Mouse (Mus musculus): ENCODE measurements at regions not wholly inside any gene's neighbourhood (a gene's known extent, or its start where the extent isn't known, plus 50 kb on each side); places are given as distances from the start of the nearest gene placed in this dataset. TPM values are rescaled to one million over a fixed set of nuclear protein-coding genes. Genes with fewer than 3 reads are reported as not detected.

GRCm38 (mm10) chr13:119367544-119367943, 60.9 kb upstream of the Paip1 start:
- WGBS (ENCODE audit: insufficient replicate concordance), result 52% methylated on average over 5 of the region's 5 CpGs
- no peaks in the 10 kb centered on the region for H3K4me1 ChIP-seq (replicated peaks; ENCODE audit: control insufficient read depth in 2 of 2, insufficient read depth in 2 of 2, low read length in 1 of 2)
- ATAC-seq (ENCODE audit: insufficient read depth), result no peak
- H3K4me3 ChIP-seq (ENCODE audit: insufficient read depth in 1 of 2, low read depth in 2 of 2, low read length in 2 of 2), result no peak overlapping the region
- H3K27ac ChIP-seq, result no peak overlapping the region
- H3K9ac ChIP-seq (replicated peaks), result no peak overlapping the region
- H3K9me3 ChIP-seq (ENCODE audit: control insufficient read depth, low read length), result no peaks in the 10 kb centered on the region
- no peaks in the 10 kb centered on the region for H3K36me3 ChIP-seq (replicated peaks; ENCODE audit: control insufficient read depth, insufficient read depth, low read depth)
- DNase-seq (ENCODE audit: low read depth in 3 of 3, low spot score in 3 of 3), result no peak
- no peaks in the 10 kb centered on the region for H3K27me3 ChIP-seq (ENCODE audit: control insufficient read depth, insufficient read depth, low read length)
- no peak overlapping the region for H3K4me2 ChIP-seq (ENCODE audit: low read depth)
- TF ChIP-seq EP300 (IDR thresholded peaks at IDR 0.05; ENCODE audit: low read depth) (no peak), CTCF (IDR thresholded peaks at IDR 0.05; ENCODE audit: low read depth) (no peak)

GRCm38 (mm10) chr13:119378404-119379037, 49.9 kb upstream of the Paip1 start:
- no peak overlapping the region for H3K4me2 ChIP-seq (ENCODE audit: low read depth)
- DNase-seq (ENCODE audit: low read depth in 3 of 3, low spot score in 3 of 3), result peak in 1 of 3 experiments; percentile 33

More at GRCm38 (mm10) chr13:119378404-119379037, 49.9 kb upstream of the Paip1 start:
- Histone ChIP-seq H3K9me3 (ENCODE audit: control insufficient read depth, low read length) (no peaks in the 10 kb centered on the region), H3K27ac (no peak overlapping the region), H3K27me3 (ENCODE audit: control insufficient read depth, insufficient read depth, low read length) (no peaks in the 10 kb centered on the region), H3K4me3 (ENCODE audit: insufficient read depth in 1 of 2, low read depth in 2 of 2, low read length in 2 of 2) (no peak overlapping the region), H3K36me3 (replicated peaks; ENCODE audit: control insufficient read depth, insufficient read depth, low read depth) (no peaks in the 10 kb centered on the region; the same call in 1 of the 2 replicates), H3K4me1 (replicated peaks; ENCODE audit: control insufficient read depth in 2 of 2, insufficient read depth in 2 of 2, low read length in 1 of 2) (no peaks in the 10 kb centered on the region), H3K9ac (replicated peaks) (no peak overlapping the region)
- no peak for TF ChIP-seq EP300 (IDR thresholded peaks at IDR 0.05; ENCODE audit: low read depth)
- peak; percentile 88 for TF ChIP-seq CTCF (IDR thresholded peaks at IDR 0.05; ENCODE audit: low read depth)
- ATAC-seq (ENCODE audit: insufficient read depth), result peak; percentile 33; the same call in 1 of the 2 replicates
- WGBS (ENCODE audit: insufficient replicate concordance), result 33% methylated on average over 5 of the region's 5 CpGs

Small RNA genes in the stretch of these regions (microRNA-seq; reads per million reads assigned to microRNA genes)
- gene Gm44488, result not detected
